Mouse (Mus musculus) T-helper 1 cell (primary cell): ENCODE measurements around the gene Syt17.

Experiments
- in situ Hi-C: fragments of 300-600 bp; cut with MboI, MseI; formaldehyde crosslinking; loops from one replicate; pipeline ENCODE4 v1.15.1; 2025; ENCODE audit warnings: high pct_unique_total_duplicates

Gene Syt17

GRCm38 (mm10) chr7:118448134-118448967 is at the start of gene Syt17:
Gene Syt17, minus strand, starts transcription at chr7:118448222.
- in situ Hi-C loops, result no loop called here

DNA sequence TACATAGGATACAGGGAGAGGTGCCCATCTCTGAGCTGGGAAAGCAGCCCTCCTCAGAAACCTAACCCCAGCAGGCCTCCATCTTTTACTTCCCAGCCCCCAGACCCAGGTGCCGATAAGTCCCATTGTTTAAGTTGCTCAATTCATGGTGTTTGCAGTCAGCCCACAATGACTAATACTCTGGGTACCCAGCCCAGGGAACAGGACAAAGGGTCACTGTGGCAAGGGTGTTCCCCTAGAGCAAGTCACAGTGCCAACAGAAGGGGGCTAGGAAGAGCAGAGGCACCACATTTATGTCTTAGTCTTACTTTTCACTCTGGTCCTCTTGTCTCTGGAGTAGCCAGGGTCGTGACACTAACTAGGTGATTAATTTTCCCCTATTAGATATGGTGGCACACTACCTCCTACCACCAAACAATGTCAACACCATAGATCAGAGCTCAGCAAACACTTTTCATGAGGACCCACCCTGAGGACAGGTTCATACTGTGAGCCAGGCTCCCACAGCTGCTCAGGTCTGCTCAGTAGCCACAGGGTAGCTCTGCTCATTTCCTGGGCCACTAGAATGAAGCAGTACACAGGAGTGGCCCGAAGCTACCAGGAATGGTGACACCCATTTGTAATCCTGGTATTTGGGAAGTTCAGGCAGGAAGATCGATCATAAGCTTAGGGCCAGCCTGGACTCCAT is 47.0 kb upstream of the Syt17 start:
- in situ Hi-C loops, result no loop called here

DNA sequence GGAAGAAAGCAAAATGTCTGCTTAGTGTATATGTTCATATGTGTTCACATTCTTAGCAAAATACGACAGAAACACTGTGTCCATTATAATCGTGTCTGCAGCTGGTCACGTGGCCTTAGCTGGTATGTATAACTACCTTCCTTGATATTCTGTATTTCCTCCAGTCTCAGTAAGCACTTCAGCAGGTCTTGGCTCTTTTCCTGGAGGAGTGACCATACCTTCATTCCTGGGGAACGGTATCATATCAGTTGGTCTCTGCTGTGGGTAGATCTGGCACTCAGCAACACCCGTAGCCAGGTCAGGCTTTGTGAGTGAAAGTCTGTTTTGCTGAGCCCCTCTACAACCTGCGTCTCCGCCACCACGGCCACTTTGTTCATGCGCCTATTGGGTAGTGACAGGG is 45.9 kb upstream of the Syt17 start:
- in situ Hi-C loops, result no loop called here

- in situ Hi-C loops, result no loop called here
Observed at GRCm38 (mm10) chr7:118491431-118492147, 43.6 kb upstream of the Syt17 start, which contains the start of gene Itpripl2. Gene Itpripl2, minus strand, starts transcription at chr7:118491975.

DNA sequence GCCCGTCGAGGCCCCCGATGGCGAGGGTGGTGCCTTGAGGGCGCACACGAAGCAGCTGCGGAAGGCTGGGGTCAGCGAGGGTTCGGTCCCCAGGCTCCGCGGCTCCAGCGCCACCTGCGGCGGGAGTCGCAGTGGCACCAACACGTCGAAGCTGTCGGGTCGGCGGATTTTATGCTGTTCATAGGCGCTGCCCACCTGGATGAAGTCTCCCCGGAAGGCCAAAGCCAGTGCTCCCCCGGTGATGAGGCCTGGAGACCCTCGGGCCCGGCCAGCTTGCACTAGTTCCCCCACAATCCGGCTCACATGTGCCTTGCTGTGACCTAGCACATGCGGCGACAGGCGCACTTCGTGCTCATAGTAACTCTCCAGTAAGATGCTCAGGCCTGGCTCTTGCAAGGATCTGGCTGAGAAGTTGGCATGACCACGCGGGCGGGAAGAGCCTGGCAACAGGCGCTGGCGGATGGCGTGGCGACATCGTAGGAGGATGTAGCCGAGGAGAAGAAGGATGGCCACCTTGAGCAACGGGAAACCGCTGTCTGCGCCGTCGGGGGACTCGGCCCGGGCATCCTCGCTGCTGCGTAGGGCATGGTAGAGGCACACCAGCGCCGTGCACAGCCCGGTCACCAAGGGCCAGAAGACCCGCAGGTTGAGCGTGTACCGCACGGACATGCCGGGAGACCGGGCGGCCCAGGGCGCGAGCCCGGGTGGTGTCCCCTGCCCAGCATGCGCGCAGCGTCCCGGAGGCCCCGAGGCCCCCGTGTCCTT is 42.8 kb upstream of the Syt17 start:
- in situ Hi-C loops, result no loop called here

DNA sequence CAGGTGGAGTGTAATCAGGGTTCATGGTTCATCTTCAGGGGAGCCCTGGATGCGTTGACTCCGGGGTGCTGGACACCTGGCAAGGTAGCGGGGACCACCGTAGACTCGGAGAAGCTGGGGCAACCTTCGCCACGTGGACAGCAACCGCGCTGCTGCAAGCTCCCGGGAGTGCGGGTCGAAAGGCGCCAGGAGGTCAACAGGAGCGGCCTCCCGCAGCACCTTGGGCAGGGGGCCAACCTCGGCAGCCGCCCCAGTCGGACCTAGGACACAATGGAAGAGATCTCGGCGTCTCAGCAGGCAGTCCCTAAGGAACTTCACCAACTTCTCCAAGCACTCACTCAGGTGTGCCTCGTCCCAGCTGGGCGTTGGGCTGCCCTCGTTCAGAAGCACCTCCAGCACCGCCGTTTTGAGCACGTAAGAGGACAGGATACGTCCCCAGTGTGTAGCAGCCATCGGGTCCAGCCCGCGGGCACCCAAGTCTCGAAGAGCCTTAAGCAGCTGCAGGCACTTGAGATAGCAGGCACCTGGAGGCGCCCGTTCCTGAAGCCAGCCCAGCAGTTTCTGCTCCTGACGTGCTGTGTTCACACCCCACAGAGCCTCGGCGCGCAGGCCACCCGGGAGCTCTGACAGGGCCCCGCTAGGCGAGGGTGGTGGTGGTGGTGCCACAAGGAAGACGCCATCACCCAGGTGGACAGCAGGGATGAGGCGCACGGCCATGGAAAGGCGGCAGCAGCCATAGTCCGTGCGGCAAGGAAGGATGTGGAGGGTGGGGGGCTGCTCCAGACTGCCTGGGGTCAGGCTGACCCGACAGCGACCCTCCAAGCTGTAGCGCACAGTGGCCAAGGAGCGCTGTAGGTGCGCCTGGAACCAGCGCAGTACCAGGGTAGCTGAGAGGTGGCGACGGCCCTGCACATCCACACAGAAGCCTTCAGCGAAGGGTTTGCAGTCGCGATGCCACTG is 42.0 kb upstream of the Syt17 start:
- in situ Hi-C loops, result no loop called here

- in situ Hi-C loops, result no loop called here
Observed at GRCm38 (mm10) chr7:118488060-118488664, 40.1 kb upstream of the Syt17 start.

DNA sequence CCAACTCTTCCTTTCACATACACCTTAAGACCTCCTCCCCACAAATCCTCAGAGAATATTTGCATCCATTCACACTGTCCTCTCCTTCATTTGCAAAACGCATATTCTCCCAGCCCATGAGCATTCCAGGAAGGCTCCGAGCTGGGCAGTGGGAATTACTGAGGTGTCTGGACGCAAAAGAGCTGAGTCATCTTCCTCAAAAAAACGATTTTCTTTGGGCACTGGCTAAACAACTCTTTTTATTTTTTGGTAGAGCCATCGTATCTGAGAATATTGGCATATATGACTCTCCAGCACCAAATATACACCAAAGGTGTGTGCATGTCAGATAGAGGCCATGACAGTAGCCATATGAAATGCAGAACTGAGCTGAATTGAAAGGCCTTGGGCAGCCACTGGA is 38.9 kb upstream of the Syt17 start:
- in situ Hi-C loops, result no loop called here

GRCm38 (mm10) chr7:118483996-118484395 is 36.0 kb upstream of the Syt17 start:
- in situ Hi-C loops, result no loop called here

DNA sequence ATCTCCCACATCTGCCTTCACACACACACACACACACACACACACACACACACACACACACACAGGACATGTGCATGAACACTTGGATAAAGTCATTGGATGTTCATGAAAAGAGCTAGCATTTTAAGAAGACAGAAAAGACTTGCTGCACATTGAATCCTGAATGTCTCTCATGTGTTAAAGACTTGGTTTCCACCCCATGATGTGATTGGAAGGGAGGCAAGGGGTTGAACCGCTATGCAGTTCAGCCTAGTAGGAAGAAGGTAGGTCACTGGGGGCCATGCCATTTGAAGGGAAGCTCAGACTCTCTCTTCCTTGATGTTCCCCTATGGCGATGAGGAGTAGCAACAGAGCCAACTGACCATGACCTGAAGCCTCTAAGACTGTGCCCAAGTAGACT is 34.0 kb upstream of the Syt17 start:
- in situ Hi-C loops, result no loop called here

- in situ Hi-C loops, result no loop called here
Observed at GRCm38 (mm10) chr7:118481047-118481810, 33.2 kb upstream of the Syt17 start.

GRCm38 (mm10) chr7:118480160-118480709 is 32.2 kb upstream of the Syt17 start:
- in situ Hi-C loops, result no loop called here

DNA sequence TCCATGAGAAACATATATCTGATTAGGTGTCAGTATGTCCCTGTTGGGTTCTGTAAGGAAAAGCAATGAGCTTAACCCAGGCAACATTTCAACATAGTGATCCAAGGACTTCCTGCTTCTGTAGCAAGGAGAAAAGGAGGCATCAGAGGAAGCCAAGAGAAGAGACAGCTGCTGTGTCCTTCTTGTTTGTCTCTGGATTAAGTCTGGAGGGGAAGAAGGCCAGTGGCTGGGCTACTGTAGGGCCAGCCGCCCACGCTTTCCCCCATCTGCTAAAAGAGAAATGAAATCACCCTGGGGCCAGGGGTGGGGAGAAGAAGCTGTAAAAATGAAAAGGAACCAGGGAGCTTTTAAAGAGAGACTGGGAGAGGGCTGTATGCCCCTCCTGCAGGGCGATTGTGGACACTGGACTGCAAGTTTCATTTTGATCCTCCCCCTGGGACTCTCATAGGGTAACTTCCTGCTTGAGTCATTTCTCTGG is 30.9 kb upstream of the Syt17 start:
- in situ Hi-C loops, result no loop called here

DNA sequence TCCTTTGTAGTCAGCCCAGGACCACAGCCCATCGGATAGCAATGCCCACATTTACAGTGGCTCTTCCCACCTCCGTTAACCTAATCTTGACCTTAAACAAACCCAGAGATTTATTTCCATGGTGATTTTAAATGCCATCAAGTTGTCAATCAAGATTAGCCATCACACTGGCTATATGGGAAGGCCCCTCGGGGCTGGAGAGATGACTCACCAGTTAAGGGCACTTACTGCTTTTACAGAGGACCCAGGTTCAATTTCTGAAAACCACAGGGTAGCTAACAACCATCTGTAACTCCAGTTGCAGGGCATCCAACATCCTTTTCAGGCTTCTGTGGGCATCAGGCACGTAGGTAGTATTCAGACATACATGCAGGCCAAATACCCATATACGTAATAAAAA is 28.4 kb upstream of the Syt17 start:
- in situ Hi-C loops, result no loop called here

- in situ Hi-C loops, result no loop called here
Observed at GRCm38 (mm10) chr7:118475008-118475705, 27.1 kb upstream of the Syt17 start.

DNA sequence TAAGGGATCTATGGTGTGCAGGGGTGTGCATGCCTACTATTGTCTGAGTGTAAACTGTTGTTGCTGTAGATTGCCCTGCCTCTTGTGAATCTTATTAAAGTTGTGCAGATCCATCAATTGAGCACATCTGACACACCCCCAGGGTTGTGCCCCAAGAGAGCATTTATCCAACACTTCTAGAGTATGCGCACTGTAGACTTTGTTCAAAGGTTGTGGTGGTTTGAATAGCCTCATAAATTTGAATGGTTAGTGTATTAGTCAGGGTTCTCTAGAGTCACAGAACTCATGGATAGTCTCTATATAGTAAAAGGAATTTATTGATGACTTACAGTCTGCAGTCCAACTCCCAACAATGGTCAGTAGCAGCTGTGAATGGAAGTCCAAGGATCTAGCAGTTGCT is 24.9 kb upstream of the Syt17 start:
- in situ Hi-C loops, result no loop called here

DNA sequence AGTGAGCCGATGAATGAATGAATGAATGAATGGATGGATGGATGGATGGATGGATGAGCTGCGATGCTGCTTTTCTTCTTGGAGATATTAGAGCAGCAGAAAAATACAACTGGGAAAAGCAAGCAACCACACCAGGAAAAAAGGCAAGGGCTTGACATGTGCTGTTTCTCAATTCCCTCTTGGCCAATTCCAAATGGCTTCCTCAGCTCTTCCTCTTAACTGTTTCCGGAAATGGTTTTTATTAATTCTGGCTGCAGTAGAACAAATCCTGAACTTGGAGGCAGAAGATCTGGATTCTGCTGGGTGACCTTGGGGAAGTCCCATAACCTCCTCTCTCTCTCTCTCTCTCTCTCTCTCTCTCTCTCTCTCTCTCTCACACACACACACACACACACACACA is 20.0 kb upstream of the Syt17 start:
- in situ Hi-C loops, result no loop called here

DNA sequence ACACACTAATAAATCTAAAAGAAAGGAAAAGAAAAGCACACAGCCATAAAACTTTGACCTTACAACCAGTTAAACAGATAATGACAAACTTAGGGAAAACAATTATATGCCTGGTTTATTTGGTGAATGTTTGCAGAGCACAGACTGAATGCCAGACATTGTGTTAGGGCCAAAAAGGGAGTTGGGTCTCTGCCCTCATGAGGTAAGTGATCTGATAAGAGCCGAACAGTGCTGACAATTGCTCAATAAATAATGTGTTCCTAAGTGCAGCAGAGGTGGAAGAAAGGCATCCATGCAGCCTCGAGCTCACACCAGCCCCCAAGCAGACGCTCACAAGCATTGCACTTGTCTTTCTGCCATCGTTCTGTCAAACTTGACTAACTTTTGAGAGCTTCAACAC is 16.4 kb upstream of the Syt17 start:
- in situ Hi-C loops, result no loop called here
